Mouse (Mus musculus) limb, embryonic 11.5 days (tissue): ENCODE measurements around the gene Olfr1325. TPM values are rescaled to one million over a fixed set of nuclear protein-coding genes. Genes with fewer than 3 reads are reported as not detected.
"Not testable (repeated sequence)": the region's sequence is repeated elsewhere in the genome, so short reads cannot be mapped to it uniquely, and the experiment has no call there.

Source experiments
- ATAC-seq: fragments of 200-750 bp; cut with Nextera tagmentation; 2 replicates; pipeline ENCODE4 v1.8.0; 2017; ENCODE audit warnings: low read depth; ENCODE audit not compliant: insufficient number of reproducible peaks, low FRiP score, low TSS enrichment
- DNase-seq: peaks from one replicate; pipeline ENCODE4 v3.0.0-alpha.2; 2015; ENCODE audit warnings: low spot score
- H3K27ac ChIP-seq: fragments of 300-500 bp; sonication (generic); replicated peaks from 2 replicates; pipeline ENCODE4 v1.5.1; 2014; ENCODE audit warnings: low read depth, mild to moderate bottlenecking, low read length
- H3K27me3 ChIP-seq: fragments of 300-500 bp; sonication (generic); 2 replicates; pipeline ENCODE4 v1.6.1; 2014; ENCODE audit warnings: mild to moderate bottlenecking, low read length, mixed read lengths; ENCODE audit not compliant: control insufficient read depth, insufficient read depth
- H3K36me3 ChIP-seq: fragments of 300-500 bp; sonication (generic); 2 replicates; pipeline ENCODE4 v1.6.1; 2014; ENCODE audit warnings: mild to moderate bottlenecking, low read length, moderate library complexity, mixed read lengths; ENCODE audit not compliant: control insufficient read depth, insufficient read depth
- H3K4me1 ChIP-seq: fragments of 300-500 bp; sonication (generic); 2 replicates; pipeline ENCODE4 v1.6.1; 2014; ENCODE audit warnings: low read length, mixed read lengths; ENCODE audit not compliant: control insufficient read depth, insufficient read depth
- H3K4me2 ChIP-seq: fragments of 300-500 bp; sonication (generic); 2 replicates; pipeline ENCODE4 v1.6.1; 2014; ENCODE audit warnings: low read depth, mild to moderate bottlenecking, moderate library complexity; ENCODE audit not compliant: severe bottlenecking
- H3K4me3 ChIP-seq: fragments of 300-500 bp; sonication (generic); 2 replicates; pipeline ENCODE4 v1.5.1; 2014; ENCODE audit warnings: low read depth, low read length
- H3K9ac ChIP-seq: fragments of 300-500 bp; sonication (generic); 2 replicates; pipeline ENCODE4 v1.6.1; 2014; ENCODE audit warnings: mild to moderate bottlenecking, low read length
- H3K9me3 ChIP-seq: fragments of 300-500 bp; sonication (generic); 2 replicates; pipeline ENCODE4 v1.6.1; 2016; ENCODE audit warnings: low read length; ENCODE audit not compliant: control insufficient read depth
- WGBS: fragments of 180-500 bp; shearing (Covaris S2); extraction: QIAGEN DNeasy Blood & Tissue Kit; methylation state at CpG from one replicate; pipeline ENCODE4 v1.1.7; 2014; 5-methylcytosine and 5-hydroxymethylcytosine counted together
- polyA plus RNA-seq: library from polyadenylated mRNA; unstranded; fragments of >200 nt; fragmentation: Nextera tagmentation; extraction: Ambion mirVana; gene quantifications from 2 replicates; pipeline ENCODE4 v1.2.1, GENCODE M21; 2014

Gene Olfr1325
- not detected in 2 replicates for polyA plus RNA-seq

DNA sequence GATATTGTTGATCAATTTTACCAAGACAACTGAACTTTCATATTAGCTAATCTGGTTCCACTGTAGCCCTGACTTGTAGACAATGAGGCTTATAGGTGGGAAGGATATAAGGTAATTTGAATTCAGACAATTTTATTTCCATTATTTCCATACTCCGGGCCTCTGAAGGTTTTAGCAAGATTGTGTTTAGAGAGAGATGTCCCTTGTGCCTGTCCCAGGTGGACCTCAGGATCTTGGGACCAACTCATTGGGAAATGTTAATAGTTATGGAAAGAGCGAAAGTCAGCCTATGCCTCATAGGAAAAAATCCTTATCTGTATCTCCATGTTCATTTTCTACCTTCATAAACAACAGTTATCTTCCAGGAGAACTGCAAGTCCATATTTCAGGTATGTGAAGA is at the start of gene Olfr1325:
Gene Olfr1325 (plus strand): TSS at position 301 of the 400 bp plus-strand sequence.
- DNase-seq (no peak), ATAC-seq (no peak)
- Histone ChIP-seq H3K9ac (no peak within 1 kb of the TSS), H3K27ac (no peak within 1 kb of the TSS), H3K36me3 (no peaks in the 10 kb centered on the region), H3K4me2 (no peak within 1 kb of the TSS), H3K4me1 (no peaks in the 10 kb centered on the region), H3K27me3 (no peaks in the 10 kb centered on the region), H3K9me3 (no peaks in the 10 kb centered on the region), H3K4me3 (no peak within 1 kb of the TSS)
- WGBS, result 87% methylated on average over 2 of the region's 2 CpGs

GRCm38 (mm10) chrX:74574788-74575187 is 17.7 kb upstream of the Olfr1325 start, which contains the start of gene Olfr1326-ps1:
Olfr1326-ps1 (minus strand) TSS chrX:74574888.
- ATAC-seq, result no peak
- H3K4me2 ChIP-seq, result no peak within 1 kb of the TSS

GRCm38 (mm10) chrX:74645466-74646323 is 53.2 kb downstream of the Olfr1325 start, which contains the start of gene Gm5640:
Gm5640 (minus strand) TSS chrX:74645635.
- not testable (repeated sequence) for DNase-seq, H3K4me1 ChIP-seq, H3K9me3 ChIP-seq, H3K4me3 ChIP-seq, ATAC-seq, H3K36me3 ChIP-seq, H3K27me3 ChIP-seq, H3K9ac ChIP-seq, H3K4me2 ChIP-seq, H3K27ac ChIP-seq
- 70% methylated on average over 3 of the region's 5 CpGs for WGBS

More at GRCm38 (mm10) chrX:74574788-74575187, 17.7 kb upstream of the Olfr1325 start, which contains the start of gene Olfr1326-ps1:
- Histone ChIP-seq H3K9ac (no peak within 1 kb of the TSS), H3K27me3 (no peaks in the 10 kb centered on the region), H3K9me3 (no peaks in the 10 kb centered on the region), H3K36me3 (no peaks in the 10 kb centered on the region), H3K27ac (no peak within 1 kb of the TSS), H3K4me3 (no peak within 1 kb of the TSS), H3K4me1 (no peaks in the 10 kb centered on the region)
- DNase-seq, result no peak

DNA sequence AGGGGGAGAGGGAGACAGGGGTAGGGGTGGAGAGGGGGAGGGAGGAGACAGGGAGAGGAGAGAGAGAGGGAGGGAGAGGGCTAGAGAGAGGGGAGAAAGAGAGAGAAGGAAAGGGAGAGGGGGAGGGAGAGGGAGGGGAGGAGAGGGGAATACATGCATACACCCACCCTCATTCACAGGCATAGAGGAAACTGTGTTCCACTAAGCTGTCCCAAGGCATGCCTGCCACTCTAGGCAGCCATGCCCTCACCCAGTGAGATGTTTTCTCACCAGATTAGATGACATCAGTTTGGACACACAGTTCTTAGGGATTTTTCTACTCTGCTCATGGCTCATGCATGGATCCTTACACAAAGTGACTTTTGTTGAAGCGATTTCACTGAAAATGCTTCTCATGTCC is 53.9 kb downstream of the Olfr1325 start:
- ATAC-seq, H3K9ac ChIP-seq, DNase-seq, H3K9me3 ChIP-seq, H3K4me1 ChIP-seq, H3K36me3 ChIP-seq, H3K27me3 ChIP-seq, H3K4me2 ChIP-seq, H3K4me3 ChIP-seq, H3K27ac ChIP-seq: not testable (repeated sequence)
- WGBS, result no CpG with 5 or more reads among the region's 1 CpGs

Other genes with a start within 250 kb of the Olfr1325 start
- gene Lage3, start 239.1 kb upstream of the Olfr1325 start, polyA plus RNA-seq, result 121 and 122 TPM in 2 replicates
- 54.6 and 56.7 TPM in 2 replicates for gene Ubl4a, start 219.5 kb upstream of the Olfr1325 start, polyA plus RNA-seq
- 10.8 and 15.2 TPM in 2 replicates for gene Slc10a3, start 219.3 kb upstream of the Olfr1325 start, polyA plus RNA-seq
- 26.0 and 29.4 TPM in 2 replicates for gene Fam3a, start 199.4 kb upstream of the Olfr1325 start, polyA plus RNA-seq
- 19.1 and 23.7 TPM in 2 replicates for gene Ikbkg, start 199.4 kb upstream of the Olfr1325 start, polyA plus RNA-seq
- gene G6pdx, start 163.5 kb upstream of the Olfr1325 start, polyA plus RNA-seq, result 49.1 and 57.9 TPM in 2 replicates
- gene Gm6880, start 111.3 kb upstream of the Olfr1325 start, polyA plus RNA-seq, result 0.43 TPM in 1 of 2 replicates, not detected in the other
- not detected in 2 replicates for gene Olfr1326-ps1, start 17.8 kb upstream of the Olfr1325 start, polyA plus RNA-seq
- gene Gm5640, start 53.0 kb downstream of the Olfr1325 start, polyA plus RNA-seq, result not detected in 2 replicates
- not detected in 2 replicates for gene Gm6890, start 148.2 kb downstream of the Olfr1325 start, polyA plus RNA-seq
- gene Gm5936, start 244.5 kb downstream of the Olfr1325 start, polyA plus RNA-seq, result not detected in 2 replicates